Mouse (Mus musculus) MEL (cell line): ENCODE measurements at regions not wholly inside any gene's neighbourhood (a gene's known extent, or its start where the extent isn't known, plus 50 kb on each side); places are given as distances from the start of the nearest gene placed in this dataset.

Source experiments
- DNase-seq: peaks from one replicate; pipeline ENCODE4 v3.0.0; 2011; ENCODE audit warnings: low read depth, low spot score
- H3K27ac ChIP-seq: 2 replicates; pipeline ENCODE4 v1.5.1; 2012; ENCODE audit warnings: low read depth, mild to moderate bottlenecking, control low read depth, low read length, moderate library complexity; ENCODE audit not compliant: control insufficient read depth
- H3K27me3 ChIP-seq, 2 experiments: fragments of 150-350 bp in 1 of 2; sonication (generic) in 1 of 2; 2 replicates each; pipeline ENCODE4 v1.6.1; 2012; ENCODE audit warnings: low read length in 2 of 2, mild to moderate bottlenecking in 2 of 2, improper control_type of control experiment in 1 of 2, moderate library complexity in 1 of 2; ENCODE audit not compliant: insufficient read depth in 2 of 2, control insufficient read depth in 1 of 2
- H3K36me3 ChIP-seq, 2 experiments: 2 replicates each; pipeline ENCODE4 v1.6.1; 2012 to 2014; ENCODE audit warnings: low read length in 2 of 2, improper control_type of control experiment in 1 of 2, inconsistent platforms in 1 of 2, mild to moderate bottlenecking in 1 of 2; ENCODE audit not compliant: insufficient read depth in 2 of 2, control insufficient read depth in 1 of 2
- H3K4me1 ChIP-seq, 2 experiments: fragments of 150-350 bp in 1 of 2; sonication (generic) in 1 of 2; 2 replicates each; pipeline ENCODE4 v1.6.1; 2012; ENCODE audit warnings: low read length in 2 of 2, improper control_type of control experiment in 1 of 2, mild to moderate bottlenecking in 1 of 2; ENCODE audit not compliant: insufficient read depth in 2 of 2, control insufficient read depth in 1 of 2
- H3K4me3 ChIP-seq, 2 experiments: fragments of 150-350 bp in 1 of 2; sonication (generic) in 1 of 2; 2 replicates each; pipeline ENCODE4 v1.5.1; 2012; ENCODE audit warnings: low read depth in 2 of 2, low read length in 2 of 2, mild to moderate bottlenecking in 2 of 2, moderate library complexity in 2 of 2, control low read depth in 1 of 2, improper control_type of control experiment in 1 of 2; ENCODE audit not compliant: control insufficient read depth in 1 of 2, insufficient read depth in 1 of 2
- H3K79me2 ChIP-seq: 2 replicates; pipeline ENCODE4 v1.6.1; 2012; ENCODE audit warnings: mild to moderate bottlenecking, low read length, moderate library complexity; ENCODE audit not compliant: control insufficient read depth, poor library complexity, insufficient read depth
- H3K9ac ChIP-seq: 2 replicates; pipeline ENCODE4 v1.6.1; 2012; ENCODE audit warnings: low read depth, mild to moderate bottlenecking, control low read depth, low read length, moderate library complexity; ENCODE audit not compliant: control insufficient read depth, poor library complexity, severe bottlenecking
- H3K9me3 ChIP-seq: fragments of 150-350 bp; sonication (generic); replicated peaks from 2 replicates; pipeline ENCODE4 v1.6.1; 2012; ENCODE audit warnings: mild to moderate bottlenecking, low read length, improper control_type of control experiment, moderate library complexity; ENCODE audit not compliant: insufficient read depth
- BHLHE40 ChIP-seq: IDR thresholded peaks from 2 replicates; pipeline ENCODE4 v1.6.1; 2012; ENCODE audit warnings: low read depth, mild to moderate bottlenecking, inconsistent platforms, low read length, improper control_type of control experiment, borderline replicate concordance
- CHD2 ChIP-seq: IDR thresholded peaks from 2 replicates; pipeline ENCODE4 v1.6.1; 2011; ENCODE audit warnings: low read length, improper control_type of control experiment
- E2F4 ChIP-seq: IDR thresholded peaks from 2 replicates; pipeline ENCODE4 v1.6.1; 2011; ENCODE audit warnings: low read depth, low read length, improper control_type of control experiment, borderline replicate concordance
- ELF1 ChIP-seq: IDR thresholded peaks from 2 replicates; pipeline ENCODE4 v1.6.1; 2014; ENCODE audit warnings: low read depth, mild to moderate bottlenecking, inconsistent platforms, low read length, improper control_type of control experiment, moderate library complexity
- EP300 ChIP-seq, 2 experiments: IDR thresholded peaks; 2 replicates each; pipeline ENCODE4 v1.6.1; 2011; ENCODE audit warnings: improper control_type of control experiment in 2 of 2, low read length in 2 of 2, low read depth in 1 of 2, mild to moderate bottlenecking in 1 of 2
- ETS1 ChIP-seq: IDR thresholded peaks from 2 replicates; pipeline ENCODE4 v1.6.1; 2012; ENCODE audit warnings: low read depth, mild to moderate bottlenecking, inconsistent platforms, low read length, improper control_type of control experiment, moderate library complexity
- GATA1 ChIP-seq: IDR thresholded peaks from 2 replicates; pipeline ENCODE4 v1.6.1; 2011; ENCODE audit warnings: low read depth, low read length, improper control_type of control experiment
- JUND ChIP-seq: IDR thresholded peaks from 2 replicates; pipeline ENCODE4 v1.6.1; 2011; ENCODE audit warnings: low read depth, mild to moderate bottlenecking, improper control_type of control experiment, low read length
- KAT2A ChIP-seq: conservative IDR thresholded peaks from 2 replicates; pipeline ENCODE4 v1.6.1; 2012; ENCODE audit warnings: low read depth, low read length, improper control_type of control experiment, inconsistent platforms
- MAFK ChIP-seq: IDR thresholded peaks from 2 replicates; pipeline ENCODE4 v1.6.1; 2011; ENCODE audit warnings: low read depth, mild to moderate bottlenecking, low read length, improper control_type of control experiment, borderline replicate concordance
- MAZ ChIP-seq: IDR thresholded peaks from 2 replicates; pipeline ENCODE4 v1.6.1; 2012; ENCODE audit warnings: low read depth, mild to moderate bottlenecking, inconsistent platforms, low read length, improper control_type of control experiment
- MEF2A ChIP-seq: IDR thresholded peaks from 2 replicates; pipeline ENCODE4 v1.6.1; 2014; ENCODE audit warnings: low read depth, mild to moderate bottlenecking, inconsistent platforms, low read length, improper control_type of control experiment; ENCODE audit not compliant: poor library complexity, insufficient replicate concordance, severe bottlenecking; ENCODE audit errors: extremely low read depth
- MYB ChIP-seq: IDR thresholded peaks from 2 replicates; pipeline ENCODE4 v1.6.1; 2011; ENCODE audit warnings: mild to moderate bottlenecking, low read depth, low read length, improper control_type of control experiment
- MYC ChIP-seq: IDR thresholded peaks from 2 replicates; pipeline ENCODE4 v1.6.1; 2011; ENCODE audit warnings: low read depth, mild to moderate bottlenecking, low read length, improper control_type of control experiment, moderate library complexity
- NELFE ChIP-seq: IDR thresholded peaks from 2 replicates; pipeline ENCODE4 v1.6.1; 2011; ENCODE audit warnings: low read depth, low read length, improper control_type of control experiment
- NRF1 ChIP-seq: IDR thresholded peaks from 2 replicates; pipeline ENCODE4 v1.6.1; 2014; ENCODE audit warnings: low read depth, mild to moderate bottlenecking, inconsistent platforms, low read length, improper control_type of control experiment, moderate library complexity; ENCODE audit not compliant: poor library complexity, insufficient read depth, severe bottlenecking
- POLR2AphosphoS5 ChIP-seq: IDR thresholded peaks from 2 replicates; pipeline ENCODE4 v1.6.1; 2012; ENCODE audit warnings: low read depth, borderline replicate concordance, mild to moderate bottlenecking, inconsistent platforms, low read length, moderate library complexity, mixed read lengths
- RAD21 ChIP-seq: IDR thresholded peaks from 2 replicates; pipeline ENCODE4 v1.6.1; 2011; ENCODE audit warnings: mild to moderate bottlenecking, low read depth, low read length, improper control_type of control experiment
- RCOR1 ChIP-seq: IDR thresholded peaks from 2 replicates; pipeline ENCODE4 v1.6.1; 2012; ENCODE audit warnings: low read depth, mild to moderate bottlenecking, inconsistent platforms, low read length, improper control_type of control experiment
- SIN3A ChIP-seq: IDR thresholded peaks from 2 replicates; pipeline ENCODE4 v1.6.1; 2012; ENCODE audit warnings: low read length, improper control_type of control experiment, inconsistent platforms
- TAL1 ChIP-seq: IDR thresholded peaks from 2 replicates; pipeline ENCODE4 v1.6.1; 2012; ENCODE audit warnings: mild to moderate bottlenecking, inconsistent platforms, low read length, moderate library complexity, mixed read lengths
- TBP ChIP-seq: IDR thresholded peaks from 2 replicates; pipeline ENCODE4 v1.8.0; 2011; ENCODE audit warnings: low read depth, low read length, improper control_type of control experiment
- USF1 ChIP-seq: IDR thresholded peaks from 2 replicates; pipeline ENCODE4 v1.6.1; 2014; ENCODE audit warnings: low read depth, mild to moderate bottlenecking, inconsistent platforms, low read length, improper control_type of control experiment, moderate library complexity
- USF2 ChIP-seq, 2 experiments: IDR thresholded peaks; 2 replicates each; pipeline ENCODE4 v1.6.1; 2011 to 2012; ENCODE audit warnings: improper control_type of control experiment in 2 of 2, low read length in 2 of 2, borderline replicate concordance in 1 of 2, inconsistent platforms in 1 of 2, low read depth in 1 of 2, mild to moderate bottlenecking in 1 of 2; ENCODE audit not compliant: insufficient read depth in 1 of 2
- ZC3H11A ChIP-seq: IDR thresholded peaks from 2 replicates; pipeline ENCODE4 v1.6.1; 2012; ENCODE audit warnings: low read depth, mild to moderate bottlenecking, inconsistent platforms, low read length, improper control_type of control experiment
- ZMIZ1 ChIP-seq: IDR thresholded peaks from 2 replicates; pipeline ENCODE4 v1.6.1; 2012; ENCODE audit warnings: low read depth, mild to moderate bottlenecking, inconsistent platforms, low read length, improper control_type of control experiment, moderate library complexity

GRCm38 (mm10) chr12:96351143-96351542 lies 659.1 kb downstream of the Flrt2 start:
- Histone ChIP-seq H3K9ac (no peak overlapping the region), H3K4me1 (no peaks in the 10 kb centered on the region)
- TF ChIP-seq BHLHE40 (no peak), JUND (no peak), RCOR1 (no peak), MAZ (no peak), MAFK (no peak), RAD21 (no peak), ELF1 (no peak), POLR2AphosphoS5 (no peak), USF2 (IDR thresholded peaks at IDR 0.05; ENCODE audit: borderline replicate concordance in 1 of 2, insufficient read depth in 1 of 2, low read depth in 1 of 2, low read length in 2 of 2) (no peak), USF1 (no peak)
- TF ChIP-seq, all 39 proteins: peak for 0
- H3K36me3 ChIP-seq = no peaks in the 10 kb centered on the region
- no peaks in the 10 kb centered on the region for H3K9me3 ChIP-seq
- no peak overlapping the region for H3K4me3 ChIP-seq
- no peak overlapping the region for H3K27ac ChIP-seq
- H3K79me2 ChIP-seq = no peaks in the 10 kb centered on the region
- no peak for DNase-seq
- no peaks in the 10 kb centered on the region for H3K27me3 ChIP-seq

DNA sequence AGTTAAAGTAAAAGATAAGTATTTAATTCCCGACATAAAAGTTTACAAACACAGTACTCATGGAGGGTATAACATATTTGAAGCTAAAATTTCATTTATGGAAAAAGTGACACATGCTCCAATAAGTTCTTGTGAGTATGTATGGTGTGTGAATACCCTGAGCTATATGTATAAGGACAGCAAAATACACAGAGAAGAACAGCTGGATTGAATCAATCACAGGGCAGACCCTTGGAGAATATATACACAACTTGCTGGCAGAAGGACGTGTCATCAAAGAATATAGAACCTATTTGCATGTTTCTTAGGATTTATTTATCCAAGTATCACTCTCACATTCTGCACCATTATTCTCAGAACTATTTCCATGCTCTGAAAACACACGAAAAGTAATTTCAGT lies 686.9 kb downstream of the Flrt2 start:
- no peak overlapping the region for H3K4me3 ChIP-seq
- H3K9ac ChIP-seq = no peak overlapping the region
- H3K27me3 ChIP-seq = no peaks in the 10 kb centered on the region
- no peaks in the 10 kb centered on the region for H3K79me2 ChIP-seq
- H3K36me3 ChIP-seq = no peaks in the 10 kb centered on the region
- no peaks in the 10 kb centered on the region for H3K4me1 ChIP-seq
- no peak for TF ChIP-seq NELFE
- TF ChIP-seq JUND = no peak
- no peak for TF ChIP-seq CHD2
- no peak for TF ChIP-seq GATA1
- TF ChIP-seq EP300 (IDR thresholded peaks at IDR 0.05; ENCODE audit: low read depth in 1 of 2, low read length in 2 of 2) = no peak
- no peak for TF ChIP-seq NRF1
- no peak for TF ChIP-seq SIN3A
- TF ChIP-seq MYB = no peak
- TF ChIP-seq E2F4 = no peak
- no peak for TF ChIP-seq MAFK
- TF ChIP-seq BHLHE40 = no peak
- no peak for TF ChIP-seq ZC3H11A
- no peak for TF ChIP-seq MYC
- no peak for TF ChIP-seq ZMIZ1
- TF ChIP-seq KAT2A = no peak
- TF ChIP-seq ELF1 = no peak
- no peak for TF ChIP-seq TAL1
- no peak for TF ChIP-seq TBP
- no peak for TF ChIP-seq MEF2A
- TF ChIP-seq ETS1 = no peak
- TF ChIP-seq, all 39 proteins: peak for 0
- no peak for DNase-seq
- H3K27ac ChIP-seq = no peak overlapping the region
- H3K9me3 ChIP-seq = no peaks in the 10 kb centered on the region
